Mouse (Mus musculus): ENCODE results near the gene Zeb2. TPM values are rescaled to one million over a fixed set of nuclear protein-coding genes. Genes with fewer than 3 reads are reported as not detected.

The Zeb2 gene
- polyA plus RNA-seq, 1 experiment from 2014 or later: 44.5 TPM

DNA sequence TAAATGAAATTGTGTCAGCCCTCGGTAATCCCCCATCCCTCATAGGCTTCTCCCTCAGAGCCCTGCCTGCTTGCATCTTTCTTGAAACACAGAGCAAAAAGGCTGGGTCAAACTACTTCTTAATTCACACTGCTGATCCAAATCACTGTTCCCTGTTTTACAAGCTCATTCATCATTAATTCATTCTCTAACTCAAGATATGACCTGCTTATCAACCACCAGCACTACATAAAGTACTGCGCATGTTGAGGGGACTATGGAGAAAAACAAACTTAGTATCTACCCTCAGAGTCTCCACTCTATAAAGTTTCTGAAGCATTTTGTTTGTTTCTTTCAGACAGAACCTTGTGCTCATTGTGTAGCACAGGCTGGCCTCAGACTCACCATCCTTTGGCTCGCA is 104.5 kb downstream of the Zeb2 start:
- Histone ChIP-seq H3K27ac (ENCODE audit: low read depth) (no peak overlapping the region), H3K36me3 (ENCODE audit: control insufficient read depth, insufficient read depth, low read length) (no peaks in the 10 kb centered on the region; the same call in 1 of the 2 replicates), H3K4me2 (ENCODE audit: low read length) (no peak overlapping the region), H3K9me3 (ENCODE audit: control insufficient read depth, low read length) (no peaks in the 10 kb centered on the region), H3K9ac (ENCODE audit: low read length) (no peak overlapping the region), H3K4me3 (ENCODE audit: low read depth, low read length) (no peak overlapping the region), H3K4me1 (replicated peaks; ENCODE audit: control insufficient read depth, insufficient read depth, low read length) (no peaks in the 10 kb centered on the region), H3K27me3 (replicated peaks; ENCODE audit: control insufficient read depth, insufficient read depth, low read length) (no peaks in the 10 kb centered on the region)
- no peak for ATAC-seq (replicated peaks; ENCODE audit: low FRiP score, low TSS enrichment, low read depth)
- WGBS: 94% methylated on average over 3 of the region's 3 CpGs
- no peak for DNase-seq (ENCODE audit: low spot score)

GRCm38 (mm10) chr2:45010701-45011100 is 106.5 kb downstream of the Zeb2 start:
- Histone ChIP-seq H3K4me2 (ENCODE audit: low read length) (no peak overlapping the region), H3K4me3 (ENCODE audit: low read depth, low read length) (no peak overlapping the region), H3K27ac (ENCODE audit: low read depth) (no peak overlapping the region), H3K27me3 (replicated peaks; ENCODE audit: control insufficient read depth, insufficient read depth, low read length) (no peaks in the 10 kb centered on the region), H3K9ac (ENCODE audit: low read length) (no peak overlapping the region), H3K4me1 (replicated peaks; ENCODE audit: control insufficient read depth, insufficient read depth, low read length) (no peaks in the 10 kb centered on the region), H3K36me3 (ENCODE audit: control insufficient read depth, insufficient read depth, low read length) (no peaks in the 10 kb centered on the region), H3K9me3 (ENCODE audit: control insufficient read depth, low read length) (no peaks in the 10 kb centered on the region)
- DNase-seq (ENCODE audit: low spot score): no peak
- 94% methylated on average over 1 of the region's 1 CpGs for WGBS
- no peak for ATAC-seq (replicated peaks; ENCODE audit: low FRiP score, low TSS enrichment, low read depth)

GRCm38 (mm10) chr2:44999906-45000305 is 117.3 kb downstream of the Zeb2 start:
- H3K36me3 ChIP-seq (ENCODE audit: control insufficient read depth, insufficient read depth, low read length): peaks cover 36% of the 10 kb centered on the region

DNA sequence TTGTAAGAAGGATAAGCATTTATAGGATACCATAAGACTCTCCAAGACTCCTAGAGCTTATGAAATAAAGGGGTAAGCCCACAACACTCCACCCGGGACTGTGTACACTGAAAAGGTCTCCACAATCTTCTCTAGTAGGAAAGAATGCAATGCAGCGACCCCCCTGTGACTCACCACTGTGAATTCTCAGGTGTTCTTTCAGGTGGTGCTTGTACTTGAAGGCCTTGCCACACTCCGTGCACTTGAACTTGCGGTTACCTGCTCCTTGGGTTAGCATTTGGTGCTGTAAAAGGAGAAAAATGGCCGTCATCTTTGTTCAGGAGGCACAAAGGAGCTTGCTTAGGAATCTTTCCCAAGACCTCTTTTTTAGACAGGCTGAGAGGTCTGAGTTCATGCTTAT is 118.5 kb downstream of the Zeb2 start:
- no peak overlapping the region for H3K9ac ChIP-seq (ENCODE audit: low read length)

More at GRCm38 (mm10) chr2:44999906-45000305, 117.3 kb downstream of the Zeb2 start:
- Histone ChIP-seq H3K9ac (ENCODE audit: low read length) (no peak overlapping the region), H3K27me3 (replicated peaks; ENCODE audit: control insufficient read depth, insufficient read depth, low read length) (no peaks in the 10 kb centered on the region), H3K27ac (ENCODE audit: low read depth) (no peak overlapping the region), H3K9me3 (ENCODE audit: control insufficient read depth, low read length) (no peaks in the 10 kb centered on the region), H3K4me2 (ENCODE audit: low read length) (no peak overlapping the region), H3K4me3 (ENCODE audit: low read depth, low read length) (no peak overlapping the region), H3K4me1 (replicated peaks; ENCODE audit: control insufficient read depth, insufficient read depth, low read length) (peaks cover 6% of the 10 kb centered on the region; the same call in 1 of the 2 replicates)
- DNase-seq (ENCODE audit: low spot score): no peak
- WGBS: 34% methylated on average over 6 of the region's 6 CpGs
- ATAC-seq (replicated peaks; ENCODE audit: low FRiP score, low TSS enrichment, low read depth): no peak

GRCm38 (mm10) chr2:44981646-44982045 is 135.5 kb downstream of the Zeb2 start:
- H3K9me3 ChIP-seq (ENCODE audit: control insufficient read depth, low read length): no peaks in the 10 kb centered on the region
- 87% methylated on average over 3 of the region's 3 CpGs for WGBS
- 0 out of 2 replicates have a peak, but pooled peaks cover 5% of the 10 kb centered on the region for H3K36me3 ChIP-seq (ENCODE audit: control insufficient read depth, insufficient read depth, low read length)
- H3K9ac ChIP-seq (ENCODE audit: low read length): no peak overlapping the region
- ATAC-seq (replicated peaks; ENCODE audit: low FRiP score, low TSS enrichment, low read depth): no peak
- DNase-seq (ENCODE audit: low spot score): no peak
- peaks cover 11% of the 10 kb centered on the region for H3K4me1 ChIP-seq (replicated peaks; ENCODE audit: control insufficient read depth, insufficient read depth, low read length)
- no peaks in the 10 kb centered on the region for H3K27me3 ChIP-seq (replicated peaks; ENCODE audit: control insufficient read depth, insufficient read depth, low read length)
- H3K4me3 ChIP-seq (ENCODE audit: low read depth, low read length): no peak overlapping the region
- H3K4me2 ChIP-seq (ENCODE audit: low read length): no peak overlapping the region
- H3K27ac ChIP-seq (ENCODE audit: low read depth): no peak overlapping the region

More for the DNA sequence above, 118.5 kb downstream of the Zeb2 start:
- H3K27ac ChIP-seq (ENCODE audit: low read depth): no peak overlapping the region
- peaks cover 6% of the 10 kb centered on the region; the same call in 1 of the 2 replicates for H3K4me1 ChIP-seq (replicated peaks; ENCODE audit: control insufficient read depth, insufficient read depth, low read length)
- no peak overlapping the region for H3K4me2 ChIP-seq (ENCODE audit: low read length)
- peaks cover 44% of the 10 kb centered on the region for H3K36me3 ChIP-seq (ENCODE audit: control insufficient read depth, insufficient read depth, low read length)
- no peaks in the 10 kb centered on the region for H3K9me3 ChIP-seq (ENCODE audit: control insufficient read depth, low read length)
- no peaks in the 10 kb centered on the region for H3K27me3 ChIP-seq (replicated peaks; ENCODE audit: control insufficient read depth, insufficient read depth, low read length)
- ATAC-seq (replicated peaks; ENCODE audit: low FRiP score, low TSS enrichment, low read depth) (no peak), DNase-seq (ENCODE audit: low spot score) (no peak)
- H3K4me3 ChIP-seq (ENCODE audit: low read depth, low read length): no peak overlapping the region
- 92% methylated on average over 5 of the region's 5 CpGs for WGBS

DNA sequence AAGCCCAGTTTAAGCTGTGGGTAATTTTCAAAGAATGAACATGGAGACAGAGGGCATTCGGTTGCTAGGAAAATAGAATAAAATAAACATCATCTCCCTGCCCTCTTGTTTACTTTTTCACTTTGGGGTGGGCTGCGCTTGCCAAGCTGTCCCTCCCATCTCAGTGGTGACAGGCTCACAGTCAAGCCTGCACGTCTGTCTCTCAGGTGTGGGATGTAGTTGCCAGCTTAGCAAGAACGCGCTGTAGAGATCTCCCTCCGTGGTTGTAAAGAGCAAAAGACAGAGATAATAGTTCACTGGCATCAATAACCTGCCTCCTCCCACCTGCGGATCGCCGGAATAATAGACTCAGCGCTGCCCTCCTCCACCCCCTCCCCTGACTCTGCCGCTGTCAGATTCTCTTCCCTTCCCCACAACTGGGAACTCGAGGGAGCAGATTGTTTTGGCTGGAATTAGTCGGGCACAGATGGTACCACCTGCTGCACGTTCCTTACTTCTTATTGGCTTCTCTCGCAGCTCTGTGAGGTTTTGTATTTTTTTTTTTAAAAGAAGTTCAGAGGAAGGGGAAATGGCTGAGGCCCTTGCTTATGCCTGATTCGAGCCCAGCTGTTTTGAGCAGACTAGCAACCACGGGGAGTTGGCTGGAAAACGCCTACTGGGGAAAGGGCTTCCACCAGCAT is 138.0 kb downstream of the Zeb2 start:
- Histone ChIP-seq H3K36me3 (ENCODE audit: control insufficient read depth, insufficient read depth, low read length) (no peaks in the 10 kb centered on the region), H3K4me2 (ENCODE audit: low read length) (peak overlapping the region; percentile 47), H3K4me1 (replicated peaks; ENCODE audit: control insufficient read depth, insufficient read depth, low read length) (peaks cover 11% of the 10 kb centered on the region), H3K27me3 (replicated peaks; ENCODE audit: control insufficient read depth, insufficient read depth, low read length) (no peaks in the 10 kb centered on the region), H3K9me3 (ENCODE audit: control insufficient read depth, low read length) (no peaks in the 10 kb centered on the region), H3K9ac (ENCODE audit: low read length) (no peak overlapping the region), H3K4me3 (ENCODE audit: low read depth, low read length) (peak overlapping the region; percentile 20; the same call in 1 of the 2 replicates), H3K27ac (ENCODE audit: low read depth) (no peak overlapping the region)
- no peak for ATAC-seq (replicated peaks; ENCODE audit: low FRiP score, low TSS enrichment, low read depth)
- WGBS: 6% methylated on average over 18 of the region's 18 CpGs
- DNase-seq (ENCODE audit: low spot score): no peak

DNA sequence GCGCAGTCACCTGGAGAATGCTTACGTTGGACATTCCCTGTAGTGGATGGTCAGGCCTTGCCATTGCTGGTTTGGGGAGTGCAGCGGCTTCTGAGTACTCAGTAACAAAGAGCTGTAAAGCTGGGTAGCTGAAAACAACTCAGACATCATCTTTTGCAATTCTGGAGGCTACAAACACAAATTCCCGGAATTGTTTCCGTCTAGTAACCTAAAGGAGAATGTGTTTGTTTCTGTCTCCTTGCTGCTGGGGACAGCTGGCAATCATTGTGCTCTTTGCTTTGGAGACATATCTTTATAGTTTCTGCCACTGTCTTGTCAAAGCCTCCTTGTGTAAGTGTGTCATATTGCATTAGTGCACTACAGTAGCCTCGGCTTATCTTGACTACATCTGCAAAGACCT is 139.2 kb downstream of the Zeb2 start:
- H3K4me1 ChIP-seq (replicated peaks; ENCODE audit: control insufficient read depth, insufficient read depth, low read length): peaks cover 11% of the 10 kb centered on the region
- H3K4me3 ChIP-seq (ENCODE audit: low read depth, low read length): no peak overlapping the region
- no peak for DNase-seq (ENCODE audit: low spot score)
- H3K4me2 ChIP-seq (ENCODE audit: low read length): no peak overlapping the region
- no peaks in the 10 kb centered on the region for H3K36me3 ChIP-seq (ENCODE audit: control insufficient read depth, insufficient read depth, low read length)
- H3K9ac ChIP-seq (ENCODE audit: low read length): no peak overlapping the region
- ATAC-seq (replicated peaks; ENCODE audit: low FRiP score, low TSS enrichment, low read depth): no peak
- H3K27me3 ChIP-seq (replicated peaks; ENCODE audit: control insufficient read depth, insufficient read depth, low read length): no peaks in the 10 kb centered on the region
- no peaks in the 10 kb centered on the region for H3K9me3 ChIP-seq (ENCODE audit: control insufficient read depth, low read length)
- WGBS: 68% methylated on average over 6 of the region's 6 CpGs
- no peak overlapping the region for H3K27ac ChIP-seq (ENCODE audit: low read depth)

DNA sequence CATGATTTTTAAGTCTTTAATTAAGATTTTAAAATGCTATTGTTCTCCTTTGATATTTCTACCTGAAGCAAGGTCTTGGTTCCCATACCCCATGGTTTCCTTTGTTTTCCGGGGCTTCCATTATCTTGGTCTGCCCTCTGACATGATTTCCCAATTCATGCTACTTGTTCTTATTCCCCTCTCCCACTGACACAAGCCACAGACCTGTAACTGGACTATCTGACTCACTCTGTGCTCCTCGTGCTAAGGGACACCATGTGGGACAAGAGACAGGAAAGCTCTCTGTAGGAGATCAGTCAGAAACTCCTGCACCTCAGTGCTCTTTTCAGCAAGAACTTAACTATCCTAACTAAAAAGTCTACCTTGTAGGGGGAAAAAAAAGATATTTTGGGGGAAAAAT is 139.6 kb downstream of the Zeb2 start:
- no peaks in the 10 kb centered on the region for H3K36me3 ChIP-seq (ENCODE audit: control insufficient read depth, insufficient read depth, low read length)
- 77% methylated on average over 2 of the region's 2 CpGs for WGBS
- H3K27me3 ChIP-seq (replicated peaks; ENCODE audit: control insufficient read depth, insufficient read depth, low read length): no peaks in the 10 kb centered on the region
- H3K4me3 ChIP-seq (ENCODE audit: low read depth, low read length): no peak overlapping the region
- H3K9ac ChIP-seq (ENCODE audit: low read length): no peak overlapping the region
- H3K27ac ChIP-seq (ENCODE audit: low read depth): no peak overlapping the region
- DNase-seq (ENCODE audit: low spot score): no peak
- ATAC-seq (replicated peaks; ENCODE audit: low FRiP score, low TSS enrichment, low read depth): no peak
- H3K9me3 ChIP-seq (ENCODE audit: control insufficient read depth, low read length): no peaks in the 10 kb centered on the region
- H3K4me2 ChIP-seq (ENCODE audit: low read length): no peak overlapping the region
- peaks cover 11% of the 10 kb centered on the region for H3K4me1 ChIP-seq (replicated peaks; ENCODE audit: control insufficient read depth, insufficient read depth, low read length)

GRCm38 (mm10) chr2:44977051-44977450 is 140.1 kb downstream of the Zeb2 start:
- DNase-seq (ENCODE audit: low spot score): no peak
- no peak for ATAC-seq (replicated peaks; ENCODE audit: low FRiP score, low TSS enrichment, low read depth)

More at GRCm38 (mm10) chr2:44977051-44977450, 140.1 kb downstream of the Zeb2 start:
- 64% methylated on average over 3 of the region's 3 CpGs for WGBS
- Histone ChIP-seq H3K27me3 (replicated peaks; ENCODE audit: control insufficient read depth, insufficient read depth, low read length) (no peaks in the 10 kb centered on the region), H3K9me3 (ENCODE audit: control insufficient read depth, low read length) (no peaks in the 10 kb centered on the region), H3K27ac (ENCODE audit: low read depth) (no peak overlapping the region), H3K9ac (ENCODE audit: low read length) (no peak overlapping the region), H3K36me3 (ENCODE audit: control insufficient read depth, insufficient read depth, low read length) (no peaks in the 10 kb centered on the region), H3K4me3 (ENCODE audit: low read depth, low read length) (no peak overlapping the region), H3K4me1 (replicated peaks; ENCODE audit: control insufficient read depth, insufficient read depth, low read length) (peaks cover 11% of the 10 kb centered on the region), H3K4me2 (ENCODE audit: low read length) (no peak overlapping the region)

Data from intestine, embryonic 14.5 days (tissue).